Mouse (Mus musculus) spleen, embryonic (tissue): ENCODE measurements around the gene Olfr945.

Experiments
- CTCF ChIA-PET: fragments of 350-600 bp; sonication (Branson Sonifier 250); formaldehyde crosslinking; loops from one replicate; lab custom pipeline; 2022; lab: Charles Lee

The Olfr945 gene

GRCm38 (mm10) chr9:39276718-39277117 lies at the start of gene Olfr945:
Gene Olfr945 (minus strand): TSS chr9:39276818.
- CTCF ChIA-PET: no interaction called here

- CTCF ChIA-PET: no interaction called here
Observed at GRCm38 (mm10) chr9:39325945-39326344, 49.3 kb upstream of the Olfr945 start, which contains the start of gene Olfr948. Gene Olfr948 (minus strand): TSS chr9:39326045.

DNA sequence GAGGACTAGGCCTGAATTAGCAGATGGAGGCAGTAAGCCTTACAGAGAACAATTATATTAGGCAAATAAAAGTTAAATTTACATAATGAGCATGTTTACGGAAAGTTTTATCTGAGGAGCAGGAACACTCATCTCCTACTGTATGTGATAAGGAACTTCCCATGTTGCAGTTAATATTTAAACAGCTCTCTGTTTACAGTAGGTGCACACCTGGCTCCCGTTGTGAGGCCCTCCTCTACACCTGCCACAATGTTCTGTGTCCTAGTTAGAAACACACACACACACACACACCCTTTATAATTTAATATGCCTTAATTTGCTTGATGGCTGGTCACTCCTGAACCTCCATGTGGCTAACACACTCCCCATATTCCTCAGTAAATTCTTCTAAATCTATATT lies 10.5 kb upstream of the Olfr945 start:
- CTCF ChIA-PET: no interaction called here

DNA sequence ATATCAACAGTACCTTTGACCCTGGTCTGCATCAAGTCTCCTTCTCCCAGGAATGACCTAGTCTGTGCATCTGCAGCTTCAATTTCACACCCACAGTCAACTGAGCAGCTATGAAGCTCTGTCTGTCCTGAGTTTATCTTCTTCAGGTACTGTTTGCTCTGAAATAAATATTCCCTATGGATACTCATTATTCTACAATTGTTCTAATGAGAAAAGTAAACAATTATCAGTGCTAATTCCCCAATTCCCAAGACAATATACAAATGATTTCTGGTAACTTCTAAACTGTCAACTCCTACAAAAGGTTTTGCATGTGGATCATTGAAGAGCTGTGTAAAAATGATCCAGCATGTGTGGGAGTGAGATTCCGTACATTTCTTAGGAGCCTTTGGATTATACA lies 26.7 kb downstream of the Olfr945 start, which contains the start of gene Olfr1537:
TSS of gene Olfr1537 (minus strand) at position 101 of the 400 bp plus-strand sequence.
- CTCF ChIA-PET: no interaction called here
